ENCODE assay signal across 17 mouse cellular contexts in the genomic region with DNA sequence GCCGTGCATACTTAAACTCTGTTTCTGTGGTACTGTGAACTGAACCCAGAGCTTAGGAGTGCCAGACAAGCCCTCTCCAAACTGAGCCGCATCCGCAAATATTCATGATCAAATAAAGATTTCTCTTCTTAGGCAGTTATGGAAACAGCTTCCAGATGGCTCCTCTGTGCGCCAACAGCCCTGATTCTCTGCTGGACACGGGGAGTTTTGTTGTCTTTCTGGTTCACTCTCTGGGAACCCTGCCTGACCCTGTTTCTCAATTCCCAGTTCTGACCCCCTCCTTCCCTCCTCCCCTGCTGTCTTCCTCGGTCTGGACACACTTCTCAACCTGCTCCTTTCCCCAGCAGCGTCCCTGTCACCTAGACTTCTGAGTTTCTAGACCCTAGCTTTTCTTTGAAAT. TPM values are rescaled to one million over a fixed set of nuclear protein-coding genes. Genes with fewer than 3 reads are reported as not detected.
DNase-seq lines count a peak whose midpoint lies in the region; ATAC-seq and TF ChIP-seq lines count a peak whose summit lies in the region.
"Had no signal": no experiment of that assay in that cellular context is flagged by ENCODE, and none has a peak within 500 bp of the region (broad histone marks: within the 10 kb centered on the region; RNA-seq: fewer than 3 reads in every experiment).

No protein-coding gene starts in this region.

- H3K4me3 ChIP-seq in embryonic facial prominence, embryonic 11.5 days (ENCODE audit: low read depth, low read length) = no peak overlapping the region
- no peak overlapping the region for H3K4me3 ChIP-seq in embryonic facial prominence, embryonic 10.5 days
- H3K4me3 ChIP-seq in liver, embryonic 14.5 days (ENCODE audit: insufficient read depth in 1 of 2, low read depth in 2 of 2, low read length in 2 of 2) = no peak overlapping the region; a peak in 1 of 4 replicates
- no peak overlapping the region for H3K4me3 ChIP-seq in liver, embryonic 11.5 days (ENCODE audit: low read depth, low read length)
- H3K4me3 ChIP-seq in gastrocnemius, adult 2 months = no peak overlapping the region
- no peak overlapping the region for H3K4me3 ChIP-seq in left cerebral cortex, adult 2 months
- H3K4me3 ChIP-seq: hindbrain, embryonic 10.5 days; limb, embryonic 12.5 days; neural tube, embryonic 13.5 days had no signal

- no peak for TF ChIP-seq EP300 in liver, embryonic 14.5 days (IDR thresholded peaks at IDR 0.05; ENCODE audit: low read depth)

- H3K27ac ChIP-seq in embryonic facial prominence, embryonic 11.5 days (replicated peaks; ENCODE audit: low read depth, low read length) = no peak overlapping the region
- H3K27ac ChIP-seq in embryonic facial prominence, embryonic 10.5 days (replicated peaks) = no peak overlapping the region
- peak overlapping the region; percentile 51 for H3K27ac ChIP-seq in liver, embryonic 14.5 days
- no peak overlapping the region for H3K27ac ChIP-seq in liver, embryonic 11.5 days (ENCODE audit: low read depth, low read length)
- no peak overlapping the region for H3K27ac ChIP-seq in gastrocnemius, adult 2 months
- H3K27ac ChIP-seq in left cerebral cortex, adult 2 months = no peak overlapping the region
- H3K27ac ChIP-seq: hindbrain, embryonic 10.5 days; kidney, postnatal 0 days; limb, embryonic 12.5 days; neural tube, embryonic 13.5 days had no signal

- no peak overlapping the region for H3K4me2 ChIP-seq in embryonic facial prominence, embryonic 11.5 days (ENCODE audit: low read depth, low read length)
- H3K4me2 ChIP-seq in liver, embryonic 14.5 days (ENCODE audit: low read depth) = peak overlapping the region; percentile 50
- no peak overlapping the region for H3K4me2 ChIP-seq in liver, embryonic 11.5 days
- H3K4me2 ChIP-seq: heart, embryonic 11.5 days; limb, embryonic 12.5 days; neural tube, embryonic 13.5 days had no signal

- no peak for TF ChIP-seq CTCF in liver, embryonic 14.5 days (IDR thresholded peaks at IDR 0.05; ENCODE audit: low read depth)
- TF ChIP-seq CTCF in gastrocnemius, adult 2 months (IDR thresholded peaks at IDR 0.05) = no peak
- no peak for TF ChIP-seq CTCF in left cerebral cortex, adult 2 months (IDR thresholded peaks at IDR 0.05)

- WGBS in embryonic facial prominence, embryonic 11.5 days = 50% methylated on average over 7 of the region's 7 CpGs
- WGBS in embryonic facial prominence, embryonic 10.5 days = 58% methylated on average over 7 of the region's 7 CpGs
- 68% methylated on average over 7 of the region's 7 CpGs for WGBS in liver, embryonic 14.5 days (ENCODE audit: insufficient replicate concordance)
- WGBS in liver, embryonic 11.5 days = 66% methylated on average over 7 of the region's 7 CpGs

- H3K4me1 ChIP-seq in embryonic facial prominence, embryonic 11.5 days (ENCODE audit: control insufficient read depth, insufficient read depth, low read length) = no peaks in the 10 kb centered on the region
- H3K4me1 ChIP-seq in embryonic facial prominence, embryonic 10.5 days = 0 out of 2 replicates have a peak, but pooled peaks cover 6% of the 10 kb centered on the region
- peaks cover 21 to 36% of the 10 kb centered on the region in 2 experiments for H3K4me1 ChIP-seq in liver, embryonic 14.5 days (replicated peaks; ENCODE audit: control insufficient read depth in 2 of 2, insufficient read depth in 2 of 2, low read length in 1 of 2)
- H3K4me1 ChIP-seq in liver, embryonic 11.5 days (replicated peaks; ENCODE audit: control insufficient read depth, insufficient read depth, low read length) = no peaks in the 10 kb centered on the region
- H3K4me1 ChIP-seq: hindbrain, embryonic 10.5 days; limb, embryonic 12.5 days; neural tube, embryonic 13.5 days had no signal

- no peaks in the 10 kb centered on the region for H3K27me3 ChIP-seq in embryonic facial prominence, embryonic 11.5 days (ENCODE audit: control insufficient read depth, insufficient read depth, low read length)
- H3K27me3 ChIP-seq in embryonic facial prominence, embryonic 10.5 days (replicated peaks; ENCODE audit: low read depth, poor library complexity, severe bottlenecking) = peaks cover 5% of the 10 kb centered on the region
- peaks cover 2% of the 10 kb centered on the region; the same call in 1 of the 2 replicates for H3K27me3 ChIP-seq in liver, embryonic 14.5 days (ENCODE audit: control insufficient read depth, insufficient read depth, low read length)
- H3K27me3 ChIP-seq in liver, embryonic 11.5 days (replicated peaks; ENCODE audit: control insufficient read depth, insufficient read depth, low read length) = peaks cover 7% of the 10 kb centered on the region; the same call in 1 of the 2 replicates

- H3K9me3 ChIP-seq in embryonic facial prominence, embryonic 11.5 days (replicated peaks; ENCODE audit: control insufficient read depth, low read length) = no peaks in the 10 kb centered on the region
- H3K9me3 ChIP-seq in embryonic facial prominence, embryonic 10.5 days = no peaks in the 10 kb centered on the region
- H3K9me3 ChIP-seq in liver, embryonic 14.5 days (ENCODE audit: control insufficient read depth, low read length) = no peaks in the 10 kb centered on the region
- H3K9me3 ChIP-seq in liver, embryonic 11.5 days (ENCODE audit: control insufficient read depth, low read length) = no peaks in the 10 kb centered on the region
- H3K9me3 ChIP-seq: hindbrain, embryonic 10.5 days; neural tube, embryonic 13.5 days had no signal

- DNase-seq in embryonic facial prominence, embryonic 11.5 days (ENCODE audit: low spot score) = peak; percentile 50
- DNase-seq in embryonic facial prominence, embryonic 10.5 days (ENCODE audit: low spot score) = no peak
- no peak for DNase-seq in liver, embryonic 14.5 days (ENCODE audit: low read depth in 3 of 3, low spot score in 3 of 3)
- no peak for DNase-seq in liver, embryonic 11.5 days (ENCODE audit: low spot score)
- DNase-seq in gastrocnemius, adult 2 months = peak; percentile 68
- peak; percentile 57 for DNase-seq in lung, postnatal 36 days
- no peak for DNase-seq in thymus, adult 18-20 months
- no peak for DNase-seq in left cerebral cortex, adult 2 months (ENCODE audit: extremely low spot score in 1 of 2, low spot score in 2 of 2)
- DNase-seq: adrenal gland, postnatal 14 days; B cell, adult 2 months had no signal

- ATAC-seq in embryonic facial prominence, embryonic 11.5 days (replicated peaks; ENCODE audit: insufficient number of reproducible peaks, low FRiP score, low TSS enrichment, low read depth) = no peak
- no peak for ATAC-seq in liver, embryonic 14.5 days (ENCODE audit: insufficient read depth)
- ATAC-seq in liver, embryonic 11.5 days (replicated peaks; ENCODE audit: low FRiP score) = no peak
- ATAC-seq: inflammation-experienced regulatory T-cells, adult 6 months had no signal

- no peaks in the 10 kb centered on the region for H3K36me3 ChIP-seq in embryonic facial prominence, embryonic 11.5 days (replicated peaks; ENCODE audit: control insufficient read depth, insufficient read depth, low read depth, low read length)
- H3K36me3 ChIP-seq in embryonic facial prominence, embryonic 10.5 days (replicated peaks) = no peaks in the 10 kb centered on the region
- H3K36me3 ChIP-seq in liver, embryonic 14.5 days (replicated peaks; ENCODE audit: control insufficient read depth, insufficient read depth, low read depth) = no peaks in the 10 kb centered on the region
- no peaks in the 10 kb centered on the region for H3K36me3 ChIP-seq in liver, embryonic 11.5 days (ENCODE audit: control insufficient read depth, insufficient read depth, low read length)
- H3K36me3 ChIP-seq: hindbrain, embryonic 10.5 days; limb, embryonic 12.5 days; neural tube, embryonic 13.5 days had no signal

- intact Hi-C loops in gastrocnemius, adult 2 months (cut with DNase I) = no loop called here
- intact Hi-C loops in left cerebral cortex, adult 2 months (cut with DNase I) = no loop called here

- H3K9ac ChIP-seq in embryonic facial prominence, embryonic 11.5 days (replicated peaks; ENCODE audit: low read length) = no peak overlapping the region
- no peak overlapping the region for H3K9ac ChIP-seq in liver, embryonic 14.5 days (replicated peaks)
- H3K9ac ChIP-seq in liver, embryonic 11.5 days (ENCODE audit: low read depth, low read length) = no peak overlapping the region
- H3K9ac ChIP-seq: limb, embryonic 12.5 days; neural tube, embryonic 13.5 days had no signal

RNA-seq across cellular contexts. Expression of gene Eva1c, which starts 3.5 kb away (rescaled TPM):
- 0.52 and 1.1 TPM in 2 replicates for polyA plus RNA-seq in embryonic facial prominence, embryonic 11.5 days (2014; fragmentation: Nextera tagmentation; extraction: Ambion mirVana)
- 0.36 and 0.41 TPM in 2 replicates for polyA plus RNA-seq in embryonic facial prominence, embryonic 10.5 days (2016; fragmentation: Nextera tagmentation; extraction: Ambion mirVana)
- 0.11 and 0.14 TPM in 2 replicates for polyA plus RNA-seq in liver, embryonic 14.5 days (2012; rRNA removed)
- polyA plus RNA-seq in liver, embryonic 14.5 days (2014; fragmentation: Nextera tagmentation; extraction: Ambion mirVana) = 0.15 and 0.23 TPM in 2 replicates
- 0.25 and 0.55 TPM in 2 replicates for polyA plus RNA-seq in liver, embryonic 11.5 days (2014; fragmentation: Nextera tagmentation; extraction: Ambion mirVana)
- total RNA-seq in gastrocnemius, adult 2 months (2021) = under 1 TPM; 0.10 to 0.56 TPM
- 1 to 10 TPM; 1.7 to 2.7 TPM for total RNA-seq in left cerebral cortex, adult 2 months (2021)
- total RNA-seq: megakaryocyte progenitor cell, adult 5-6 weeks had no signal
- polyA plus RNA-seq: inflammation-experienced regulatory T-cells, adult 6 months had no signal

RNA-seq across cellular contexts. Expression of gene Urb1, which starts 12.8 kb away (rescaled TPM):
- polyA plus RNA-seq in embryonic facial prominence, embryonic 11.5 days (2014; fragmentation: Nextera tagmentation; extraction: Ambion mirVana) = 13.1 and 15.4 TPM in 2 replicates
- polyA plus RNA-seq in embryonic facial prominence, embryonic 10.5 days (2016; fragmentation: Nextera tagmentation; extraction: Ambion mirVana) = 10.9 and 11.5 TPM in 2 replicates
- polyA plus RNA-seq in liver, embryonic 14.5 days (2012; rRNA removed) = 2.9 and 3.6 TPM in 2 replicates
- polyA plus RNA-seq in liver, embryonic 14.5 days (2014; fragmentation: Nextera tagmentation; extraction: Ambion mirVana) = 5.0 and 6.1 TPM in 2 replicates
- 17.0 and 17.7 TPM in 2 replicates for polyA plus RNA-seq in liver, embryonic 11.5 days (2014; fragmentation: Nextera tagmentation; extraction: Ambion mirVana)
- 1 to 10 TPM; 4.7 to 5.0 TPM for total RNA-seq in gastrocnemius, adult 2 months (2021)
- 10 to 100 TPM; 15.8 to 21.3 TPM for total RNA-seq in left cerebral cortex, adult 2 months (2021)

Comparison
In these comparisons a context has a peak if more than half of its experiments do, and no peak if none do; other contexts are left out.
1. DNase-seq: peak in embryonic facial prominence, embryonic 11.5 days (single experiment), gastrocnemius, adult 2 months (single experiment) and lung, postnatal 36 days (single experiment); none in embryonic facial prominence, embryonic 10.5 days (single experiment), liver, embryonic 14.5 days (0 of 3), liver, embryonic 11.5 days (single experiment), thymus, adult 18-20 months (0 of 2) and left cerebral cortex, adult 2 months (0 of 2).